Mouse (Mus musculus) lung, embryonic 14.5 days (tissue): ENCODE results near the gene Itgb5. TPM values are rescaled to one million over a fixed set of nuclear protein-coding genes. Genes with fewer than 3 reads are reported as not detected.

ENCODE experiments used
- ATAC-seq: fragments of 200-750 bp; cut with Nextera tagmentation; 2 replicates; pipeline ENCODE4 v1.8.0; 2017; ENCODE audit warnings: mild to moderate bottlenecking, moderate TSS enrichment, moderate library complexity; ENCODE audit not compliant: insufficient read depth
- DNase-seq: peaks from one replicate; pipeline ENCODE4 v3.0.0-alpha.2; 2015
- H3K27ac ChIP-seq: fragments of 300-500 bp; sonication (generic); 2 replicates; pipeline ENCODE4 v1.5.1; 2014; ENCODE audit warnings: low read depth, mild to moderate bottlenecking, moderate library complexity
- H3K27me3 ChIP-seq: fragments of 300-500 bp; sonication (generic); 2 replicates; pipeline ENCODE4 v1.6.1; 2014; ENCODE audit warnings: low read length, control low read depth; ENCODE audit not compliant: insufficient read depth
- H3K36me3 ChIP-seq: fragments of 300-500 bp; sonication (generic); 2 replicates; pipeline ENCODE4 v1.6.1; 2014; ENCODE audit warnings: control low read depth; ENCODE audit not compliant: insufficient read depth
- H3K4me1 ChIP-seq: fragments of 300-500 bp; sonication (generic); 2 replicates; pipeline ENCODE4 v1.6.1; 2014; ENCODE audit warnings: antibody characterized with exemption, control low read depth; ENCODE audit not compliant: insufficient read depth
- H3K4me2 ChIP-seq: fragments of 300-500 bp; sonication (generic); 2 replicates; pipeline ENCODE4 v1.6.1; 2014; ENCODE audit warnings: mild to moderate bottlenecking
- H3K4me3 ChIP-seq: fragments of 300-500 bp; sonication (generic); 2 replicates; pipeline ENCODE4 v1.5.1; 2014; ENCODE audit warnings: low read depth, low read length
- H3K9ac ChIP-seq: fragments of 300-500 bp; sonication (generic); 2 replicates; pipeline ENCODE4 v1.6.1; 2014
- H3K9me3 ChIP-seq: fragments of 300-500 bp; sonication (generic); 2 replicates; pipeline ENCODE4 v1.6.1; 2016; ENCODE audit warnings: low read depth, low read length, control low read depth
- CTCF ChIP-seq: IDR thresholded peaks from 2 replicates; pipeline ENCODE4 v1.5.1; 2016; ENCODE audit warnings: antibody characterized with exemption, low read depth
- WGBS: fragments of 180-500 bp; shearing (Covaris S2); extraction: QIAGEN DNeasy Blood & Tissue Kit; methylation state at CpG from one replicate; pipeline ENCODE4 v1.1.7; 2014; 5-methylcytosine and 5-hydroxymethylcytosine counted together
- polyA plus RNA-seq: library from polyadenylated mRNA; unstranded; fragments of >200 nt; fragmentation: Nextera tagmentation; extraction: Ambion mirVana; gene quantifications from 2 replicates; pipeline ENCODE4 v1.2.1, GENCODE M21; 2014

Itgb5 gene
- polyA plus RNA-seq, 1 experiment from 2014 or later, result 64.5 TPM

- DNase-seq (peak; percentile 58), ATAC-seq (peak; percentile 61)
- H3K36me3 ChIP-seq, result peaks cover 15% of the 10 kb centered on the region; the same call in 1 of the 2 replicates
- peaks cover 27% of the 10 kb centered on the region for H3K4me1 ChIP-seq
- peak overlapping the region; percentile 77 for H3K27ac ChIP-seq
- 28% methylated on average over 18 of the region's 18 CpGs for WGBS
- TF ChIP-seq CTCF, result no peak
- H3K4me3 ChIP-seq, result no peak overlapping the region
- H3K9me3 ChIP-seq, result no peaks in the 10 kb centered on the region
- no peaks in the 10 kb centered on the region for H3K27me3 ChIP-seq
- no peak overlapping the region for H3K4me2 ChIP-seq
- H3K9ac ChIP-seq, result no peak overlapping the region; the same call in 1 of the 2 replicates
These were observed 92.9 kb downstream of the Itgb5 start for GRCm38 (mm10) chr16:33922111-33923000.

GRCm38 (mm10) chr16:33923001-33923316 is 93.5 kb downstream of the Itgb5 start:
- H3K4me1 ChIP-seq, result peaks cover 22% of the 10 kb centered on the region
- no peak for TF ChIP-seq CTCF

DNA sequence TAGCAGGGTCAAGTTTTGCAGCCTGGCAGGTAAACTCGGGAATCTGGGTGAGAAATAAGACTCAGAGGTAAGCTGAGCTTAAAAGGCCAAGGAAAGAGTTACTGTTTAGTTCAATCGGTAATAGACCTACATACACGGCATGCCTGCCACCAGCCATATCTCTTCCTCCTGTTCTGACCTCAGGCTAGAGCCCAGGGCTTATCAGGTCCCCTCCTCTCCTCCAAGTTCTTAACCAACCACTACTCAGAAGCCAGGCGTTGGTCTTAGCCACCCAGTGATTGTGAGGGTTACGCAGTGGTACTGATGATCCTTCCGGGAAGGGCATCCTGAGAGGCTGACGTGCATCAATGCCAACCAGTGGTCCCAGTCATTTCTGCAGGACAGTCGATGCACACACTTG is 94.3 kb downstream of the Itgb5 start:
- H3K4me1 ChIP-seq, result peaks cover 23% of the 10 kb centered on the region
- ATAC-seq, result no peak

More at GRCm38 (mm10) chr16:33923001-33923316, 93.5 kb downstream of the Itgb5 start:
- WGBS, result 57% methylated on average over 5 of the region's 5 CpGs
- Histone ChIP-seq H3K36me3 (peaks cover 15% of the 10 kb centered on the region; the same call in 1 of the 2 replicates), H3K4me3 (no peak overlapping the region), H3K9ac (no peak overlapping the region), H3K27me3 (no peaks in the 10 kb centered on the region), H3K27ac (peak overlapping the region; percentile 77), H3K9me3 (no peaks in the 10 kb centered on the region), H3K4me2 (no peak overlapping the region)
- DNase-seq (no peak), ATAC-seq (no peak)

GRCm38 (mm10) chr16:33927263-33927824 is 97.9 kb downstream of the Itgb5 start:
- ATAC-seq, result no peak

More for the DNA sequence above, 94.3 kb downstream of the Itgb5 start:
- H3K36me3 ChIP-seq, result peaks cover 14% of the 10 kb centered on the region; the same call in 1 of the 2 replicates
- 84% methylated on average over 8 of the region's 8 CpGs for WGBS
- H3K9ac ChIP-seq, result no peak overlapping the region
- no peaks in the 10 kb centered on the region for H3K27me3 ChIP-seq
- H3K9me3 ChIP-seq, result no peaks in the 10 kb centered on the region
- H3K4me2 ChIP-seq, result no peak overlapping the region
- H3K4me3 ChIP-seq, result no peak overlapping the region
- no peak overlapping the region for H3K27ac ChIP-seq
- TF ChIP-seq CTCF, result no peak
- no peak for DNase-seq

GRCm38 (mm10) chr16:33928788-33929462 is 99.5 kb downstream of the Itgb5 start:
- WGBS, result 38% methylated on average over 9 of the region's 9 CpGs
- no peaks in the 10 kb centered on the region for H3K36me3 ChIP-seq
- ATAC-seq (peak; percentile 76; the same call in 1 of the 2 replicates), DNase-seq (peak; percentile 88)
- H3K4me3 ChIP-seq, result no peak overlapping the region
- peak overlapping the region; percentile 31; the same call in 1 of the 2 replicates for H3K27ac ChIP-seq
- no peak overlapping the region for H3K9ac ChIP-seq
- no peaks in the 10 kb centered on the region for H3K9me3 ChIP-seq
- H3K4me2 ChIP-seq, result no peak overlapping the region; the same call in 1 of the 2 replicates
- peaks cover 20% of the 10 kb centered on the region for H3K4me1 ChIP-seq
- no peak for TF ChIP-seq CTCF
- no peaks in the 10 kb centered on the region for H3K27me3 ChIP-seq

More at GRCm38 (mm10) chr16:33927263-33927824, 97.9 kb downstream of the Itgb5 start:
- Histone ChIP-seq H3K4me2 (no peak overlapping the region), H3K9ac (no peak overlapping the region), H3K4me1 (peaks cover 22% of the 10 kb centered on the region), H3K4me3 (no peak overlapping the region), H3K27ac (no peak overlapping the region), H3K9me3 (no peaks in the 10 kb centered on the region), H3K27me3 (no peaks in the 10 kb centered on the region), H3K36me3 (no peaks in the 10 kb centered on the region)
- TF ChIP-seq CTCF, result no peak; the same call in 1 of the 2 replicates
- WGBS, result 65% methylated on average over 6 of the region's 6 CpGs
- no peak for DNase-seq

GRCm38 (mm10) chr16:33930785-33931184 is 101.3 kb downstream of the Itgb5 start:
- H3K4me1 ChIP-seq, result peaks cover 27% of the 10 kb centered on the region
- DNase-seq, result no peak
- 72% methylated on average over 6 of the region's 6 CpGs for WGBS

More at GRCm38 (mm10) chr16:33930785-33931184, 101.3 kb downstream of the Itgb5 start:
- no peak for ATAC-seq
- no peak overlapping the region for H3K4me2 ChIP-seq
- H3K9ac ChIP-seq, result no peak overlapping the region
- no peak overlapping the region for H3K27ac ChIP-seq
- TF ChIP-seq CTCF, result no peak
- H3K36me3 ChIP-seq, result no peaks in the 10 kb centered on the region
- H3K9me3 ChIP-seq, result no peaks in the 10 kb centered on the region
- no peaks in the 10 kb centered on the region for H3K27me3 ChIP-seq
- no peak overlapping the region for H3K4me3 ChIP-seq
